Mouse (Mus musculus) common myeloid progenitor, adult 5-6 weeks (primary cell): Measurements from ENCODE around the gene Zc3h12d. TPM values are rescaled to one million over a fixed set of nuclear protein-coding genes. Genes with fewer than 3 reads are reported as not detected.

Source experiments
- ATAC-seq: replicated peaks from 2 replicates; pipeline ENCODE4 v1.8.0; 2016; ENCODE audit warnings: low read depth, mild to moderate bottlenecking, moderate TSS enrichment, inconsistent platforms; ENCODE audit not compliant: poor library complexity, severe bottlenecking
- total RNA-seq: library from RNA; stranded (forward); fragments of 200-1000, 187-1606 nt; gene quantifications from 2 replicates; pipeline ENCODE4 v1.2.3, GENCODE M21; 2017

The Zc3h12d gene
- total RNA-seq, 1 experiment from 2014 or later, result 0.64 TPM

DNA sequence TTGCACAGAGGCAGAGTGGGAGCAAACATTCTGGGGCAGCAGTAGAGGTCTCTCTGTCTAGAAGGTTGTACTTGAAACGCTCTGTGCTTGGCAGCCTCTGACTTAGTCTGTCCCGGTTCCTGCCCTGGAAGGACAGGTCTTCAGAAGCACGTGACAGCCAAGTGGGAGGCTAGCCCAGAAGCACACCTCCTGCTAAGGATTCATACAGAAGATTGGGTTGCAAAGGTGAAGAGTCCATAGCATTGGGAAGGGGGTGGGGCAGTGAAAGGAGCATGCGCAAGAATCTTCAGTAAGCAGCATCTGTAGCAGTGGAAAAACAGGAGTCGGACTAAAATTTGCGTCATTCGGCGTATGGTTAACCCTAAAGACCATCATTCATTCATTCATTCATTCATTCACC is 5.8 kb downstream of the Zc3h12d start:
- no peak for ATAC-seq

DNA sequence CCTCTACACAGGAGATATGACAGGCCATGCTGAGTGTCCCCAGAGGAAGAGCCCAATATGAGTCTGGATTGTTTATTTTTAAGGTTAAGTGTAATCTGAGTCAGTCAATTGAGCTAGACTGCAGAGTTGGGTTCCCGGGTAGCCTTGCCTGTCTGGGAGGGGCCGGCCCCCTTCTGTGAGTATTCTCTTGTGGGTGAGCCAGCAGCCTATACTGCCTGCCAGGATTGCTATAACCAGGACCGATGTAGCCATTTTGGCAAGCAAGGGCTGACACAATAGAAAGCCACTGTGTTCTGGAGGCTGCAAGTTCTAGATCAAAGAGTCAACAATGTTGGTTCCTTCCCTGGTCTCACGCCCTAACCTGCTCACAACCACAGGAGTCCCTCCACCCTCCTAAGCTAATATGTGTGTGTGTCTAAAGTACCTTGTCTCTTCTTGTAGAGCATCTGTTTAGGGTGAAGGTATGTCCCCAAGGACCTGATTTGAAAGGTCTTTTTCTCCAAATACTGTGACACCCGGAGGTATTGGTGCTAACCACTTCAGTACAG is 6.7 kb downstream of the Zc3h12d start:
- no peak for ATAC-seq

DNA sequence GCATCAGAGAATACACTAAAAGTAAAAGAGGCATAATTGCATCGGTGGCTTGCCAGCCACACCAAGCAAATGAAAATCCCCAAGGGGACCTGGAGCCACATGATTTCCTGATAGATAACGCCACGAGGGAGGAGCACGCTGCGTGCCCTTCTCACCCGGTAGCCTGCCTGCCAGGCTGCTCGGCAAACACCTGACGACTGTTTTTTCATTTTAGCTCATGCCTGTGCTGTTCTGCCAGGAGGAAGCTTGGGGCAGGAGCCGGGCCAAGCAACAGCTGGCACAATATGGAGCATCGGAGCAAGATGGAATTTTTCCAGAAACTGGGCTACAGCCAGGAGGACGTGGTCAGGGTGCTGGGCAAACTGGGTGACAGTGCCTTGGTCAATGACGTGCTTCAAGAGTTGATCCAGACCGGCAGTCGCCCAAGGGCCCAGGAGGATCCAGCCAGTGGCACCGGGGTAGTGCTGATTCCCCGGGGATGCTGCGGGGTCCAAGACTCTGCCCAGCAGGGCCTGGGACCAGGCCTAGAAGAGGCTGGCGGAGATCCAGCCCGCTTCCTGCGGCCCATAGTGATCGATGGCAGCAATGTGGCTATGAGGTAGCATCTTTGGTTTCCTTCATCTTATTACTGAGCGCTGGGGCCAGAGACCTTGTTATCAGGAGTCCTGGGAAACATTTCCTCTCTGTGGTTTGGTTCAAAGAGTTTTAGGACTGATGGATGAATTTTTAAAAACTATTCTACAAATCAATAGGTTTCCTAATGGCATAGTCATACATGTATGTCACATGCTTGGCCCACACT is 7.5 kb downstream of the Zc3h12d start:
- peak; percentile 3; the same call in 1 of the 2 replicates for ATAC-seq

DNA sequence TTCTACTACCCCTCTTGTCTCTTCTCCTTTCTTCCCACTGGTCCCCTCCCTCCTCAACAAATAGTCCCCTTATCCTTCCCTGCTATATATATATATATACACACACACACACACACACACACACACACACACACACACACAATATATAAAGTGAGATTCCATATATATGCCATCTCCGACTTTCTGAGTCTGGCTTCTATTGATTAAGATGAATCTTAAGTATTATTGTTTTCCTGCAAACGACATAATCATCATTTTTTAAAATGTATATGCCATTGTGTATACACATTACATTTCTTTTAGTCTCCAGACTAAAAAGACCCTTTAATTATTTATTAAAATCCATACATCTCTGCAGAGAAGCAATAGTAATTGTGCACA is 8.1 kb downstream of the Zc3h12d start:
- ATAC-seq, result no peak

DNA sequence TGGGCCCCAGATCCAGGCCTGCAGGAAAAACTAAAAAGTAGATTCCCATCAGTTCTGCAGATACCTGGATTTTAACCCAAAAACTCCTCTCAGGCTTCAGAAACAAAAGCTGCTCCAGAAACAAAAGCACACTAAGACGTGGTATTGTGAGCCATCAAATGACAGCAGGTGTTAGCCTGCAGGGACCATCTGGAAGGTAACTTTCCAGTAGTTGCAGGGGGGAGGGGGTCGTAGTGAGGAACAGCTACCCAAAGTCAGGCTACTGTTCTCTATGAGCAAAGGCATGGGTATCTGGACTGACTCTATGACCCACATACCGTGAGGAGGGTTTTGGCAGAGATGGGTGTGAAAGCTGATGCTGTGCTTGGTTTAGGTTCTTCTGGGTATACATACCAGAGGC is 8.5 kb downstream of the Zc3h12d start:
- ATAC-seq, result no peak

DNA sequence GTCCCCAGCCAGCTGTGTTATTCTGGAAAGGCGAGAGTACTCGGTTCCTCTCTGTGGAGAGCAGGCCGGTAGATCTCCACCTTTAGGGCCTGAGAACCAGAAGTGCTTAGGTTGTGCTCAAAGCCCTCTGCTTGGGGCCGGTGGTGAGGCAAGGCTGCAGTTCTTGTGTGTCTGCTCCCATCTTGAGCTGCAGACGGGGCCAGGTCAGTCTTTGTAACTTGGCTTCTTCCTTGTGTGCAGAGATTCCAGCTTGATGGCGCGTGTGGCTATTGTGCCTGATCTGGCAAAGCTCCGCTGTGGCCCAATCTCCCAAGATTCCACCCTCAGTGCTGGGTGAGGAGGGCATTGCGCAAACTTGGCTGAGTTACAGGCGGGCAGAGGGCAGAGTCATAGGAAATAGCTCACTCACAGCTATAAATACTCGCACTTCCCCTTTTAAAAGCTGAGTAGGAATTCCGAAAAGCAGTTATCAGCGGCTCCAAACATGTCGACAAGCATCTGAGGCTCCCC is 9.4 kb downstream of the Zc3h12d start:
- ATAC-seq, result peak; percentile 86

DNA sequence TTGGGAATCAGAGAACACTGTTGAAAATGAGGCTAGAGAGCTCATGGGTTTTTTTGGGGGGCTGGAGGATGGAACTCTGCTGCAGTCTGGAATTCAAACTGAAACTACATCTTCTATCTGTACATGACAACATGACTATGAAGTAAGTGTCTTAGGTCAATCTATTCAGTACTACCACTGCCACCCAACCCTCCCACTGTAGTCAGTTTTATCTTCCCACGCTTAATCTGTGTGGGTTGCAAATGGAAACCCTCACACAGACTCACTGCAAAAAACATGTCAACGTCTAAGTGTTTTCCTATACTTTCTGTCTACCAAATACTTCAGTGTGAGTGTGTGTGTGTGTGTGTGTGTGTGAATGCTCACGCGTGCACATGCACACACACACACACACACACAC is 10.9 kb downstream of the Zc3h12d start:
- ATAC-seq, result no peak

DNA sequence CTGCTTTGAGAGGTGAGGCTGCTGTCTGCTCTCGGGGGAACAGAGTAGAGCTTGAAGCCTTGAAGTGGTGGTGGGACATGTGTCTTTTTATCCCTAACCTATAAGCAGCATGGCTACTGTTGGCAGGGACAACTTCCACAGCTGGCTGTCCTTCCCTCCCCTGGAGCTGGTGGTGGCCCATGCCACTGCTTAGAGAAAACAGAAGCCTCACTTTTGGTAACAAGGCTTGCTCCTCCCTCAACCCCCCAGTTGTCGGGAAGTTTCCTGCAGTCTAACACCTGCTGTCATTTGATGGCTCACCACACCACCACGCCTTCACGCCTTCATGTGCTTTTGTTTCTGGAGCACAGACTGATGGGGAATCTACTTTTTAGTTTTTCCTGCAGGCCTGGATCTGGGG is 11.9 kb downstream of the Zc3h12d start:
- no peak for ATAC-seq

DNA sequence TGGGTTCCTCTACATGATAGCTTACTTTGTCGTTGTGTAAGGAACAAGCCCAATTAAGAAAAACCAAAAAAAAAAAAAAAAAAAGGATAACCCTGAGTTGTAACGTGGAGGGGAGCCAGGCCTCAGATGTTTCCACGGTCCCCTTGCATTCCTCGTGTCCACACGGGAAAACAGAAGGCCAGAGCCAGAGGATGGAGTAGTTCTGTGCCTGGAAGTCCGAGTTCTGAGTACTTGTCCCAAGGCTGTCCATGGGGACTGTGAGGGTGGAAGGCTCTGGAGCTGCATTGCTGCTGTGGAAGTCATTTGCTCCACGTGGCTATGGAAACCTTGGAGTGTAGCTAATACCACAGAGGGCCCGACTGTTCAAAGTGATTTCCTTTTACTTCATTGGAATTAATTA is 12.9 kb downstream of the Zc3h12d start:
- ATAC-seq, result no peak

DNA sequence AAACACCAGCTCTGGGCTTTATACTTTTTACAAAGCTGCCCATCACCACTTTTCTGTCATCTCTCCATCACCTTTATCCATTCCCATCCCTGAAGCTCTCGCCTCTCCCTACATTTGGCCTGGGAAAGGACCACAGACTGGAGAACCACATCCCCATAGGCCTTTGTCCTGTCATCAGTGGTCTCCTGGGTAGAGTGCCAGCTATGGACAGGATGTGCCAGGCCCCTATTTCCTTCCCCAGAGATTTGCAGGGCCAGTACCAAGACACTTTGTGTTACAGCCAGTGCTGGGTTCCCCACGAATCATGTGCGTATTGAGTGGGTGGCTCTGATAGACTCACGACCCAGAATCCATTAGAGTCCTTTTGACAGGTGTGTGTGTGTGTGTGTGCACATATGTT is 13.7 kb downstream of the Zc3h12d start:
- ATAC-seq, result no peak

DNA sequence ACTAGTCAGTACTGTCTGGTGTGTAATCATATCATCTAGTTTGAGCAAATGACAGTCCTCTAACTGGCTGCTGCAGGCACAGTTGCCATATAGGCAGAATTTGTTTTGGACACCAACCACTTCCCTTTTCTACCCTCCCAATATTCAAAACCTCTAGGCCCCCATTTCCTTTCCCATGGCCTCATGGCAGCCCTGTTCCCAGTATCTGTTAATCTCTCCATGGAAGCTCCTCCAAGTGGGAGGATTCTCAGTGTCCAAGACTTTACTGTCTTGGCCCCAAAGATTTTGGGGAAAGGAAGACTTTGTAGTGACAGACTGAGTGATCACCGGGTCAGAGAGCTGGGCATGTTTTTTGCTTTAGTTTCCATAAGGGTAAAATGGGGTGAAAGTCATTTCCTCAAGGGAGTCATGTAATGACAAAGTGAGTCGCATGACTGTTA is 14.9 kb downstream of the Zc3h12d start:
- ATAC-seq, result peak; percentile 70

DNA sequence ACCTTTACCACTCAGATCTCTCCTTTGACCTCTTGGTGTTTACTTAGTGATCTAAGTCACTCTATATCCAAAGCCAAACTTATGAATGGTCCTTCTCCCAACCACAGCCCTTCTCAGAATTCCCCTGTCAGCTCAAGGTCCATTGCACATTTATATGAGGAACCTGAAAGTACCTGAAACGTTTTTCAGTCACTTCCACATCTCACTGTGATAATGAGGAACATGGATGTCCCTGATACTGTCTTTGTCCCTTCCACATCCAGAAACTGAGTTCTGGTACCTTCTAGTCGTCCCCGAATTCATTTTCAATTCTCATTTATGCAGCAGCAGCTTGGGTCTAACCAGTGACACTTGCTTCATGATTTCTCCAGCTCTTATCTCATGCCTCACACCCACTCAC is 19.6 kb downstream of the Zc3h12d start:
- 0 out of 2 replicates have a peak, but pooled peaks have one; percentile 24 for ATAC-seq

DNA sequence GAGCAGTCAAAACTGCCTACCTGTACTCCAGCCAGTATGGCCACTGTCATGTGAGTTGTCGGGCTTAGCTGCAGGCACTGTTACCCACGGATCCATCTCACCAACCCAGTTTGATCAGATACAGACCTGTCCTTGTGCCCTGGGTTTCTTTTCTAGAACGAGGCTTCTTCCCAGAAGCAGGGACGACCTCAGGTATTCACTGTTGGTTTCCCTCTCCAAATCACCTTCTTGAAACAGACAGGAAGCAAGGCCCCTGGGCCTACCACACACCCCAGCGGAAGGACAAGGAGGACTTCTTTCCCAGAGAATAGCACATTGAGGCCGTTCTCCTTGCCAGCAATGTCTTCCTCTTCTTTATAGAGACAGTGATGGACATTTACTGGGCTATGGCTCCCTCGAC is 28.2 kb downstream of the Zc3h12d start:
- no peak for ATAC-seq

DNA sequence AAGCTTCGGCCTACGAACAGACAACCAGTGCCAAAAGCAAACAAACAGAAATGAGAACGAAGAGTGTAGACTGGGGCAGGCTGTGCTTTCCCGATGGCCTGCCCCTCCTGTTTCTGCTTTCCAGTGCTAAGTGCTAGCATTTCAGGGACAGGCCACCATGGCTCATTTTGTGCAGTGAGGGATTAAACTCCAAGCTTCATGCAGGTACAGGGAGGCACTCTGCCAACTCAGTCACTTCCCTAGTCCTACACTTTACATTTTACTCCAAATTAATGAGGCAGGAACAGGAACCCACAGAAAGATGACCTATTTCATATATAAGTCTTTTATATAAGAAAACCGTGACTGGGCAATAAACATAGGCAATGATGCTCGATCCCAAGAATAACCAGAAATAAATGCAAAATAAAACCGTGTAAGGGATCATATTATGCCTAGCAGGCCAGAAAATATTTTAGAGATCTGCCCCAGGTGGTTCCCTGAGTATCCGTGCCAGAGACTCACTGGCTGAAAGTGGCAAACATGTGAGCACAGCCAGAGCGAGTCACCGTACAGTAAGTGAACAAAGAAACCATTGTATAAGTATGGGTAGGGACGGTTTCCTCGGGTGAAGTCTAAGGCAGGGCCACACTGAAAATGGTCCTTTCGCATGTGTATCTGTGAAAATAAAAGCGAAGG is 29.1 kb downstream of the Zc3h12d start:
- no peak for ATAC-seq

DNA sequence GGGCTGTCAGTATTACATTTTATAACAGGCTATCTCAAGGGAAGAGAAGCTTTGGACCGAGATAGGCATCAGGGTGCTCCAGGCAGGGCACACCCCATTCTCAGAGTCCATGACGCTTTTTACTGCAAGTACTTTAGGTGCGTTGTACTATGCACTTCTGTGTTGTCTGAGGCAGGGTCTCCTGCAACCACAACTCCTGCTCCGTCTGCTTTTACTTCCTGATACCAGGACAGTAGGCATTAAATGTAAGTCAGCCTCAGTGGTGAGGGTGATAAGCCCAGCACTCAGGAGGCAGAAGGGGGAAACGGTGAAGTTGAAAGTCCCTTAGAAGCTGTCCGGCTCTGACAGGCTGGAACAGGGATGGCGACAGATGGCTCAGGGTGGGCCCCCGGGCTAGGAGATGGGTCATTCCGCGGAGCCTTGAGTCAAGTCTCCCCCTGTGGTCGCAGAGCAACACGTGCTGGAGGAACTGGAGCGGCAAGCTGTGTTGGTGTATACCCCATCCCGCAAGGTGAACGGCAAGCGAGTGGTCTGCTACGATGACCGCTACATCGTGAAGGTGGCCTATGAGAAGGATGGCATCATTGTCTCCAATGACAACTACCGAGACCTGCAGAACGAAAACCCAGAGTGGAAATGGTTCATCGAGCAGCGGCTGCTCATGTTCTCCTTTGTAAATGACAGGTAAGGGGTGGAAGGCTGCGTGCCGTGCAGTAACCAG is 29.8 kb downstream of the Zc3h12d start:
- no peak for ATAC-seq

DNA sequence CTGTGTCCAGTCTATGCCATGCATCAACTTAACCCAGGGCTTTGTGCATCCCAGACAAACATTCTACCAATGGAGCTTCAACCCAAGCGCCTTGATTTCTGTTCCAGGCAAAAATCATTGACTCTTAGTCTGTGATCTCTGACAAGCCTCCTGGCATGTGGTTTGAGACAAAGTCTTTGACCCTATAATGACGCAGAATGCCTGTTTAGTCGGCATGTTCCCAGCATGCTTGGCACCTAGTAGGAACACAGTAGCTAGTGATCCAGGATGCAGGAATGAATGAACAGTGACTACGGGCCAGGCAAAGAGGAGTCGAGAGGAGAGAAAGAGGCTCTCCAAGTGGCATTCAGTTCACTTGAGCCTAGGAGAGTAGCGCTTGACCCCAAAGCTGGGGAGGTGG is 31.1 kb downstream of the Zc3h12d start:
- ATAC-seq, result no peak

DNA sequence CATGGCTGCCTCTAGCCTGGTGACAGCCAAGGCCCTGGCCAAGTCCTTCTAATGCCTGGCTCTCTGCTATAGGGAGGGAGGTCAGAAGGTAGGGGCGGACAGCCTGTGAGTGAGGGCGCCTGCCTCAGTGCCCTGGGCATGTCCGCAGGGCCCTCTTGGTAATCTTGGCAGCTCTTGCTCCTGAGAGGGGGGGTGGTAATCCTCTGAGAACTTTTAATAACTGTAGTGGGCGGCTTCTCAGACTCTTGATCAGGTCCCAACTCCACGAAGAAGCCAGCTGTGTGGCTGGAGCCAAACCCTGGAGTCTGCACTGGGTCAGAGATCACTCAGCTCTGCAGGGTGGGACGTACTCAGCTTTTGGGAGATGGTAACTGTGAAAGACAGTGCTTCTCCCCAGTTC is 31.9 kb downstream of the Zc3h12d start:
- ATAC-seq, result no peak

DNA sequence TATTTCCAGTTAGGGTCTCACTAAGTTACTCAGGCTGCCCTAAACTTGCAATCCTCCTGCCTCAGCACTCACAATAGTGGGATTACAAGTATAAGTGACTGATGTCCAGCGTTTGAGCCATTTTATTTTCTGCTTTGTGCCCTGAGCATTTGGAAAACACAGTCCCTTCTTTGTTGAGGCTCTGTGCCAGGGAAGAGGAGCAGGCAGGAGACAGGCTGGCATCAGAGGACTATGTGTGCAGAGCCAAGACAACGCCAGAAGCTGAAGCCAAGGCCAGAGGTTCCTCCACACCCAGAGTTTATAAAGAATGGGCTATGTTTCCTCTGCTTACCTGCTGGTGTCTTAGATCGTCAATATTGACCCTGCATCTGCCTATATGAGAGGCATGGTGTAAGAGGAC is 32.5 kb downstream of the Zc3h12d start:
- no peak for ATAC-seq

DNA sequence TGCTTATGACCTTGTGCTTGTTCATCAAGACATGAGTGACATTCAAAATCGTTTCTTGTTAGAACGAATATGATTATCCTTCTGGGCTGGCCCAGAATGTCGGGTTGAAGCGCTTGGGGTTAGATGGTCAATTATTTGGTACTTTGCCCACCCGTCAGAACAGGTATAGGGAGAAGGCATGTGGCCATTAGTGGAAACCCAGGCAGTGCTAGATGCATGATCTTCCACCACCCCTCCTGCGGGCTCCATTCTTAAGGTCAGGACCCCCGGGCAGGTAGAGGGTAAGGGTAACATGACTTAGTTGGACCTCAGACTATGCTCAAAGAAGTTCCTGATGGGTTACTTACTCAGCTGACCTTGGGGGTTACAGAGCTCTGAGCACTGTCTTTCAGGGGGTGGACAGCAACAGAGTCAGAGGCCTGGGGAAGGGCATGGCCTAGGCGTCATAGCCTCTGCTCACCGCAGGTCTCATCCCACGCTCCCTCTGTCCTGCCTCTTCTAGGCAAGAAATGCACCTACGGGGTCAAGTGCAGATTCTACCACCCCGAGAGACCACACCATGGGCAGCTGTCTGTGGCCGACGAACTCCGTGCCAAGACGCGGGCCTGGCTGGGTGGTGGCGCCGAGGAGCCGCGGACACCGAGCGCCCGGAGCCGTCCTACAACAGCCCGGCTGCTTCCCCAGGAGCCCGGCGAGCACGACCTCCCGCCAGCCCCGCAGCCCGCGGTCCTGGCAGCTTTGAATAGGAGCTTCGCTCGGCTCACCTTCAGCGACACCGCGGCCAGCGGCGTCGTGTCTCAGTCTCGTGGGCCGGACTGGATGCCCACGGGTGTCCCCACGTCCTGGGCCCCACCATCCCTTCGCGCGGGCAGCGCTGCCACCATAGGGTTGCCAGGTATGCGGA is 34.7 kb downstream of the Zc3h12d start:
- ATAC-seq, result no peak

DNA sequence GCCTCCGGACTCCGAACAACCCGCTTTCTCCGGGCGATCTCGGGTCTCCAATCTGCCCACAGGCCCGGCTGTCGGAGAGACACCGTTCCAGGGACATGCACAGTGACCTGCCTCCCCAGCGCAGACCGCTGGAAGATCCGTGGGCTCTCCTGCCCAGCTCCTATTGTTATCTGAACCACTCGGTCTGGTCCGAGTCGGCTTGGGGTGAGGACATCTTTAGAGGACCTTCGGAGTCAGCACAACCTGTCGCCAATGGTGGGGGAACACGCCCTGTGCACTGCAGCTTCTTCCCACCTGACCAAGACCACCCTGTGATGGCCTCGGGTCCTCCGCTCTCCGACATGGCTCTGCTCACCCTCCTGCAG is 35.4 kb downstream of the Zc3h12d start:
- no peak for ATAC-seq
